Mouse (Mus musculus) small intestine, adult 2 months (tissue): ENCODE measurements around the gene Nme2.

ENCODE experiments used
- CTCF ChIP-seq: fragments of 200-500 bp; IDR thresholded peaks from 2 replicates; pipeline ENCODE4 v1.5.1; 2012; ENCODE audit warnings: low read depth, mild to moderate bottlenecking, control low read depth, inconsistent platforms, low read length, moderate library complexity, mixed read lengths; ENCODE audit not compliant: insufficient replicate concordance, insufficient read length; ENCODE audit errors: extremely low read depth
- POLR2A ChIP-seq: fragments of 200-500 bp; IDR thresholded peaks from 2 replicates; pipeline ENCODE4 v1.6.1; 2012; ENCODE audit warnings: low read depth, mild to moderate bottlenecking, control low read depth, inconsistent platforms, low read length, moderate library complexity

GRCm38 (mm10) chr11:93997141-93997775 is 41.2 kb upstream of the Nme2 start:
- no peak for TF ChIP-seq CTCF
- TF ChIP-seq POLR2A = peak; percentile 35; the same call in 1 of the 2 replicates
